Mouse (Mus musculus) liver, embryonic 13.5 days (tissue): ENCODE data around the gene Macc1. TPM values are rescaled to one million over a fixed set of nuclear protein-coding genes. Genes with fewer than 3 reads are reported as not detected.

Source experiments
- polyA plus RNA-seq: library from polyadenylated mRNA; unstranded; fragments of >200 nt; fragmentation: Nextera tagmentation; extraction: Ambion mirVana; gene quantifications from 2 replicates; pipeline ENCODE4 v1.2.1, GENCODE M21; 2015

Macc1 gene
- polyA plus RNA-seq, 1 experiment from 2014 or later, result not detected

Other genes with a start within 250 kb of the Macc1 start
- 0.12 and 0.14 TPM in 2 replicates for gene Itgb8, start 75.5 kb upstream of the Macc1 start, polyA plus RNA-seq